Mouse (Mus musculus): ENCODE data around the gene Dmrta2.

Gene Dmrta2

GRCm38 (mm10) chr4:109977148-109978067 is at the start of gene Dmrta2:
Gene Dmrta2, plus strand, starts transcription at chr4:109978053.
- no peak for DNase-seq

GRCm38 (mm10) chr4:109929058-109929457 is 48.8 kb upstream of the Dmrta2 start:
- no peak for DNase-seq

- no peak for DNase-seq
Measured at GRCm38 (mm10) chr4:109930445-109930844, 47.4 kb upstream of the Dmrta2 start.

GRCm38 (mm10) chr4:109930935-109931334 is 46.9 kb upstream of the Dmrta2 start:
- no peak for DNase-seq

DNA sequence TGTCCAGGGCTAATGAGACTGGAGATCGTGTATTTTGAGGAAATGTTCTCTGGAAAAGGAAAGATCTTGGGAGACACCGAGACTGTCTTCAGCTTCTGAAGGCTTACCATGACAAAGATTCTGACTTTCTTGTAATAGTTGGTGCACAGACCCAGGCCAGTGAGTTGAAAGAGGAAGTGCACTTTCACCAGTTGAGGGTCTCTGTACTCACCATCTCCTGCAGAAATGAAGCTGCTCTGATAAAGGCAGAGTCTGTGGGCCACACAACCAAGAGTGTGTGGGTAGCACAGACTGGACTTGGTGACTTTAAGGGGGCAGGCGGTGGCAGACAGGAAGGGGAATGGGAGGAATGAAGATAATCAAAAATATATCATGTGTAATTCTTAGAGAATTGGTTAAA is 41.3 kb upstream of the Dmrta2 start:
- no peak for DNase-seq

GRCm38 (mm10) chr4:109939291-109939690 is 38.6 kb upstream of the Dmrta2 start:
- no peak for DNase-seq

DNA sequence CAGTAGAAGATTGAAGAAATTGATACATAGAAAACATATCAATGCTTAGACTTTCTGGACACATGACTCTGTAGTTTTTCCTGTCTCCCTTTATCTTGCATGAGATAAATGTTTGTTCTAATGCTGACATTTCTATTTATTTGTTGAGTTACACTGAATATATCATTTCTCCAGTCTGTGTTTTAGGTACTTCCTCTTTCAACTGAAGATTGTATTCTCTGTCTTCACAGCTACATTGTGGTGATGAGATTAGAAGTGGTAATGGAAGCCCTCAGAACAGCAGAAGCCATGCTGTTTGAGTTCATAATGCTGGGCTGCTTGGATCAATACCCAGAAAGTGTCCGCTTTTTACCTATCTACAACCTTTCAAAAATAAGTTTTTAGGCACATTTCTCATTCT is 32.3 kb upstream of the Dmrta2 start:
- no peak for DNase-seq

DNA sequence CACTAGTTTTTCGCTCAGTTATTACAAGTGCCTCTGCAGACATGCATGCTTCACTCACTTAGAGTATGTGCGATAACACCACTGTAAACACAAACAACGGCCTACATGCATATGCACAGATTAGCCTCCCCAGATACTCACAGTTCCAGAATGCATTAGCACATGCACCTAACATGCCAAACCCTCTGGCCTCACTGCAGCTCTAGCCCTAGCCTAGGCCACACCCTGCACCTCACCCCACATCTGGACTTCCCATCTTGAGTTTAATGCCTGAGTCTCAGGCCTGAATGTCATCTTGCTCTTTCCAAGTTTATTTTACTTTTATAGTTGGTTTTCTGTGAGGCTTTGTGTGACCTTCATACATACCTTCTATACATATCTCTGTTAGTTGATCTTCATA is 28.5 kb upstream of the Dmrta2 start:
- no peak for DNase-seq

GRCm38 (mm10) chr4:109953509-109953908 is 24.3 kb upstream of the Dmrta2 start:
- DNase-seq = no peak

- no peak for DNase-seq
Measured at GRCm38 (mm10) chr4:109960201-109960935, 17.5 kb upstream of the Dmrta2 start.

- DNase-seq = no peak
Measured at GRCm38 (mm10) chr4:109963570-109964279, 14.1 kb upstream of the Dmrta2 start.

DNA sequence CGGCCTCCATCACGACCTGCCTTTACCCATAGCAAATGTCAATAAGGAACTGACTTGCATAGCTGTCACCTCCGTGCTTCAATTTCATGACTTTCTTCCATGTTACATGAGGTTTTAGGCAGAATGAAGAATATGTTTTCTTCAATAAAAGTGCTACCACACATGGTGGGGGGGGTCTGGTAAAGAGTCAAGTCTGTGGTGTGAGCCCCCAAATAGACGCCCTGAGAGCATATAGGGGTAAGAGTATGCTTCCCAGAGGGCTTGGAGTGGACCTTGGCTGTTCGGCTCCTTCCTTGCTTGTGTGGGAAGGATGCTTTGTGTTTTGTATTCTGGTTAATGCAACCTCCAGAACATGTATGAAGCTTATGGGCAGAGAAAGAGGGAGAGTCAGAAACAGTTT is 8.3 kb upstream of the Dmrta2 start:
- no peak for DNase-seq

- no peak for DNase-seq
Measured at GRCm38 (mm10) chr4:109973991-109974654, 3.7 kb upstream of the Dmrta2 start.

GRCm38 (mm10) chr4:109974655-109975380 is 3.0 kb upstream of the Dmrta2 start:
- DNase-seq = no peak

DNA sequence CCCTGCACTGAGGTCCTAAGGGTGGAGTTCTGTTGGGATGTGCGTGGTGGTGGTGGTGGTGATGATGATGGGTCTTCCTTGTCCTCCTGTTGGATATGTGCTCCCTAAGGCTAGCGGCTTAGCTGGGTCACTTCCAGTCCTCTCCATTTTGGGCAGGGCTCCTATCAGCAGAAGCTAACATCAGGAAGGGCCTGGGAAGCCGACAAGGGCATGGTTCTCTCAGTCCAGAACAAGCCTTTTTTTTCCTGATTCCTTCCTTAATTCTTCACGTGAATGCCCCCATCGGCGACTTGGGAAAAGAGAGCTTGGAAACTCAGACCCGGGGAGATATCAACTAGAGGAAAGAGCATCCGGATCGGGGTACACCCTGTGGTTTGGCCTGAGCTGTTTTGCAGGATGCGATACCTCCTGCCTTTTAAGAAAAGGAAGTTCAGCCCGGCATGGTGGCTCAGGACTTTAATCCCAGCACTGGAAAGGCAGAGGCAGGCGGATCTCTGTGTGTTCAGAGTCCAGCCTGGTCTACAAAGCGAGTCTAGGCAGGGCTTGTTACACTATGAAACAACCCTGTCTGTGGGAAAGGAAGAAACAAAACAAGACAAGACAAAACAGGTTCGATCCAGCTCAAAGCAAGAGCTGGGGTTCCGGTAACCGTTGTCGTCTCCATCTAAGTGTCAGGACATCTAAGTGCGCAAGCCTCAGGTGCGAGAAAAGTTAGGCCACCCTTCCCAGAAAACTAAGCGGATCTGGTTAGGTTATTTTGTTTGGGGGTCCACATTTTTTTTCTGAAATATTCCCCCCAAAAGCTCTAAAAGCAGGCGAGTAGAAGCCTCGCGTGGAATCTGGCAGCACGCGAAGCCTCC is 2.2 kb upstream of the Dmrta2 start:
- no peak for DNase-seq

DNA sequence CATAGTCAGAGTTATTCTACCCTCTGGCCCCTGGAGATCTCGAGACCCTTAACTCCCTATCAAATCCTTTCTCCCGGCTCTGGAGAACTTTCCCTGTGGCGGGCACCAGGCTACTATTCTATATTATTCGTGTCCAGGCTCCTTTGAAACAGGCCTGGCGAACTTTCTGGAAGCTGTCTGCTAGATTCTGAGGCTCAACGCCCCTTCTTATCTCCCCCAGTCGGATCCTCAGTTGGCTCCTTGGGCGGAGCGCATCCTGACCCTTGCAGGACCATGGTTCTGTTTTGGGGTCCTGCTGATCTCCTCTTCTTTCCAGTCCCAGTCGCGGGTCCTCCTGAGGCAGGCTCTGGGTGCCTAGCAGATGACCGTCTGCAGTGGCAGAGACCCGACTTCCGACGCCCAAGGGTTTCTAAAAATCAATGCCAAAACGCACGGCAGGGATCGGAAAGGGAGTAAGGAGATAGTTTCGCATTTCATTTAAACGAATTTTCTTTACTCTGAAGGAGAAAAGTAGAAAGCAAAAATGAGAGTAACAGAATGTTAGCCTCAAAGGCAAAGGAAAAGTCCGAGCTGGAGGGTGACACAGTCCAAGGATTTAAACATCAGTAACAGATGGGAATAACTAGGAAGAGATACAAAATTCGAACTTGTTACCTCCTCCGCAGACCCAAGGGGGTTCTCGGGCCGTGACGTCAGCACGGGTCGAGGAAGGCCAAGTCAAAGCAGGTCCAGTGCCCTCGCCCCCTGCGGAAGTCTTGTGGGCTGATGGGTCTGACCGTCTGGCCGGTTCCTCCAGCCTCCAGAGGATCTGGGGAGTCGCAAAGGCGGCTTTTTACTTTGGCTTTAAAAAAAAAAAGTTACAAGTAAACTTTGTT is 1.3 kb upstream of the Dmrta2 start:
- no peak for DNase-seq

DNA sequence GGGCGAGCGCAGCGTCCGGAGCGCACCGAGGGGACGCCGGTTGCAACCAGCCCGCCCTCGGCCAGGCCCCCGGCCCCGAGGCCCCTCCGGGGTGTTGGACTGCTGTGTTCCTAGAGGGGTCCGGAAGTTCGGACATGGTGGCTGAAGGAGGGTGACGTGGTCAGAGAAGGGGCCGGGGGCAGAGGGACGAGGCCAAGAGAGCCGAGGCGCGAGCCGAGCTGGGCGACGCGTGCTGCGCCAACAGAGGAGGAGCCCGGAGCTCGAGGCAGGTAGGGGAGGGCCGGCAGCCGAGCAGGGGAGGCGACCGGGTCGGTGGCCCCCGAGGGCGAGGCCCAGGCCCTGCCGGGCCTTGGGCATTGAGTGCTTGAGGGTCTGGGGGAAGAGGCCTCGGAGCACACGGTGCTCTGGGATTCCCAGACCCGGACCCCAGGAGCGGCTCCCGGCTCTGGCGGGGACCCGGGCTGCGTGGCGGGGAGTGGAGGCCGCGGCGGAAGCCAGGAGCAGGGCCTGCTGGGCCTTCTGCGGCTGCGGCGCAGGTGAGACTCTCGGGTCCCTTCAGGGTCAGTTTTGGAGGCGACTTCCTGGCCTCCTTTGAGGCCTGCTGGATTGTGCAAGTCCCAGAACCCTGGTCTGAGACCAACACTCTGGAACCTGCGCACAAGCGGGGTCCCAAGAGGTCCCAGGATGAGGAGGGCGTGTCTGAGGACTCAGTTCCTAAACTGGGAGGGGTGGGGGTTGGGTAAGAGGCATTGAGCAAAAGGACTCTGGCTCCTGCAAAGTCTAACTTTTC is 410 bp downstream of the Dmrta2 start:
- no peak for DNase-seq

GRCm38 (mm10) chr4:109978858-109979340 is 1.0 kb downstream of the Dmrta2 start:
- DNase-seq = no peak

All from cerebellum, adult 18-20 months (tissue).